Mouse (Mus musculus) hindbrain, embryonic 11.5 days (tissue): ENCODE data around the gene Senp1. TPM values are rescaled to one million over a fixed set of nuclear protein-coding genes. Genes with fewer than 3 reads are reported as not detected.
A peak's percentile ranks its signal among the peaks of the same experiment; 100 is the strongest.

Experiments
- ATAC-seq: fragments of 200-750 bp; cut with Nextera tagmentation; 2 replicates; pipeline ENCODE4 v1.8.0; 2017; ENCODE audit warnings: mild to moderate bottlenecking, moderate TSS enrichment, moderate library complexity; ENCODE audit not compliant: low FRiP score
- DNase-seq: peaks from one replicate; pipeline ENCODE4 v3.0.0-alpha.2; 2015; ENCODE audit warnings: low spot score
- H3K27ac ChIP-seq: fragments of 300-500 bp; sonication (generic); 2 replicates; pipeline ENCODE4 v1.5.1; 2014; ENCODE audit warnings: mild to moderate bottlenecking, low read depth, low read length
- H3K27me3 ChIP-seq: fragments of 300-500 bp; sonication (generic); 2 replicates; pipeline ENCODE4 v1.6.1; 2014; ENCODE audit warnings: mild to moderate bottlenecking, low read length, moderate library complexity, mixed read lengths; ENCODE audit not compliant: control insufficient read depth, insufficient read depth
- H3K36me3 ChIP-seq: fragments of 300-500 bp; sonication (generic); 2 replicates; pipeline ENCODE4 v1.6.1; 2014; ENCODE audit warnings: mild to moderate bottlenecking, low read length, moderate library complexity, mixed read lengths; ENCODE audit not compliant: control insufficient read depth, insufficient read depth
- H3K4me1 ChIP-seq: fragments of 300-500 bp; sonication (generic); replicated peaks from 2 replicates; pipeline ENCODE4 v1.6.1; 2014; ENCODE audit warnings: low read length, mixed read lengths; ENCODE audit not compliant: control insufficient read depth, insufficient read depth
- H3K4me2 ChIP-seq: fragments of 300-500 bp; sonication (generic); replicated peaks from 2 replicates; pipeline ENCODE4 v1.6.1; 2014; ENCODE audit warnings: mild to moderate bottlenecking, low read depth, low read length
- H3K4me3 ChIP-seq: fragments of 300-500 bp; sonication (generic); 2 replicates; pipeline ENCODE4 v1.5.1; 2014; ENCODE audit warnings: low read depth, low read length
- H3K9ac ChIP-seq: fragments of 300-500 bp; sonication (generic); 2 replicates; pipeline ENCODE4 v1.6.1; 2014; ENCODE audit warnings: low read depth, low read length
- H3K9me3 ChIP-seq: fragments of 300-500 bp; sonication (generic); 2 replicates; pipeline ENCODE4 v1.6.1; 2016; ENCODE audit warnings: low read length; ENCODE audit not compliant: control insufficient read depth
- WGBS: fragments of 180-500 bp; shearing (Covaris S2); extraction: QIAGEN DNeasy Blood & Tissue Kit; methylation state at CpG from one replicate; pipeline ENCODE4 v1.1.7; 2014; 5-methylcytosine and 5-hydroxymethylcytosine counted together
- polyA plus RNA-seq: library from polyadenylated mRNA; unstranded; fragments of >200 nt; fragmentation: Nextera tagmentation; extraction: Ambion mirVana; gene quantifications from 2 replicates; pipeline ENCODE4 v1.2.1, GENCODE M21; 2014

The Senp1 gene
- polyA plus RNA-seq, 1 experiment from 2014 or later = 40.6 TPM

GRCm38 (mm10) chr15:98114098-98114851 lies 20.7 kb upstream of the Senp1 start:
- Histone ChIP-seq H3K27ac (no peak overlapping the region), H3K36me3 (no peaks in the 10 kb centered on the region), H3K9me3 (no peaks in the 10 kb centered on the region), H3K4me3 (no peak overlapping the region), H3K9ac (no peak overlapping the region), H3K4me1 (no peaks in the 10 kb centered on the region), H3K4me2 (no peak overlapping the region), H3K27me3 (no peaks in the 10 kb centered on the region)
- DNase-seq (no peak), ATAC-seq (no peak)
- WGBS = 75% methylated on average over 10 of the region's 10 CpGs

- H3K9ac ChIP-seq = no peak overlapping the region
- H3K9me3 ChIP-seq = no peaks in the 10 kb centered on the region
- no peak overlapping the region for H3K4me2 ChIP-seq
- no peak overlapping the region for H3K27ac ChIP-seq
- H3K36me3 ChIP-seq = no peaks in the 10 kb centered on the region
- no peak for DNase-seq
- ATAC-seq = no peak
- H3K4me1 ChIP-seq = 0 out of 2 replicates have a peak, but pooled peaks cover 5% of the 10 kb centered on the region
- H3K27me3 ChIP-seq = no peaks in the 10 kb centered on the region
- H3K4me3 ChIP-seq = no peak overlapping the region
- 82% methylated on average over 5 of the region's 5 CpGs for WGBS
Observed at GRCm38 (mm10) chr15:98111791-98112190, 18.2 kb upstream of the Senp1 start.

- peak overlapping the region; percentile 73 for H3K9ac ChIP-seq
- peak overlapping the region; percentile 64 for H3K27ac ChIP-seq
- no peaks in the 10 kb centered on the region for H3K27me3 ChIP-seq
- peak overlapping the region; percentile 59 for H3K4me3 ChIP-seq
- peak overlapping the region; percentile 70 for H3K4me2 ChIP-seq
- 0 out of 2 replicates have a peak, but pooled peaks cover 5% of the 10 kb centered on the region for H3K4me1 ChIP-seq
- no peaks in the 10 kb centered on the region for H3K9me3 ChIP-seq
- ATAC-seq (peak; percentile 90), DNase-seq (peak; percentile 83)
- H3K36me3 ChIP-seq = no peaks in the 10 kb centered on the region
- 5% methylated on average over 36 of the region's 37 CpGs for WGBS
Observed at GRCm38 (mm10) chr15:98108297-98109152, 15.0 kb upstream of the Senp1 start.

- Histone ChIP-seq H3K27me3 (no peaks in the 10 kb centered on the region), H3K4me1 (0 out of 2 replicates have a peak, but pooled peaks cover 5% of the 10 kb centered on the region), H3K4me3 (peak overlapping the region; percentile 59), H3K9me3 (no peaks in the 10 kb centered on the region), H3K4me2 (peak overlapping the region; percentile 70), H3K9ac (peak overlapping the region; percentile 73), H3K36me3 (no peaks in the 10 kb centered on the region), H3K27ac (no peak overlapping the region)
- no peak for ATAC-seq
- DNase-seq = no peak
- WGBS = 46% methylated on average over 11 of the region's 11 CpGs
Observed at GRCm38 (mm10) chr15:98107703-98108296, 14.3 kb upstream of the Senp1 start.

- Histone ChIP-seq H3K4me3 (no peak overlapping the region), H3K4me2 (no peak overlapping the region), H3K27me3 (no peaks in the 10 kb centered on the region), H3K9me3 (no peaks in the 10 kb centered on the region), H3K27ac (no peak overlapping the region), H3K36me3 (no peaks in the 10 kb centered on the region), H3K9ac (no peak overlapping the region), H3K4me1 (0 out of 2 replicates have a peak, but pooled peaks cover 5% of the 10 kb centered on the region)
- DNase-seq = no peak
- 90% methylated on average over 6 of the region's 6 CpGs for WGBS
- ATAC-seq = no peak
Observed at GRCm38 (mm10) chr15:98107230-98107629, 13.7 kb upstream of the Senp1 start.

GRCm38 (mm10) chr15:98106506-98106905 lies 13.0 kb upstream of the Senp1 start:
- WGBS = 93% methylated on average over 6 of the region's 6 CpGs
- DNase-seq = no peak
- Histone ChIP-seq H3K4me1 (0 out of 2 replicates have a peak, but pooled peaks cover 5% of the 10 kb centered on the region), H3K27ac (no peak overlapping the region), H3K27me3 (no peaks in the 10 kb centered on the region), H3K9me3 (no peaks in the 10 kb centered on the region), H3K36me3 (no peaks in the 10 kb centered on the region), H3K4me3 (no peak overlapping the region), H3K9ac (no peak overlapping the region), H3K4me2 (no peak overlapping the region)
- ATAC-seq = no peak

- Histone ChIP-seq H3K4me2 (no peak overlapping the region), H3K4me1 (no peaks in the 10 kb centered on the region), H3K27ac (no peak overlapping the region), H3K27me3 (no peaks in the 10 kb centered on the region), H3K9ac (no peak overlapping the region), H3K9me3 (no peaks in the 10 kb centered on the region), H3K4me3 (no peak overlapping the region), H3K36me3 (no peaks in the 10 kb centered on the region)
- 93% methylated on average over 6 of the region's 6 CpGs for WGBS
- DNase-seq (no peak), ATAC-seq (no peak)
Observed at GRCm38 (mm10) chr15:98102401-98102800, 8.9 kb upstream of the Senp1 start.

- no peak overlapping the region for H3K9ac ChIP-seq
- no peak overlapping the region for H3K27ac ChIP-seq
- no peaks in the 10 kb centered on the region for H3K27me3 ChIP-seq
- ATAC-seq (no peak), DNase-seq (no peak)
- H3K9me3 ChIP-seq = no peaks in the 10 kb centered on the region
- 90% methylated on average over 9 of the region's 9 CpGs for WGBS
- H3K4me1 ChIP-seq = no peaks in the 10 kb centered on the region
- no peak overlapping the region for H3K4me2 ChIP-seq
- H3K36me3 ChIP-seq = no peaks in the 10 kb centered on the region
- no peak overlapping the region for H3K4me3 ChIP-seq
Observed at GRCm38 (mm10) chr15:98098519-98098918, 5.0 kb upstream of the Senp1 start.
